Mouse (Mus musculus) cerebellum, adult 2 months (tissue): ENCODE measurements around the gene Rprd1b. TPM values are rescaled to one million over a fixed set of nuclear protein-coding genes. Genes with fewer than 3 reads are reported as not detected.

Source experiments
- DNase-seq, 2 experiments: peaks; one replicate each; pipeline ENCODE4 v3.0.0; 2021
- H3K27ac ChIP-seq: fragments of 200-500 bp; 2 replicates; pipeline ENCODE4 v1.5.1; 2012; ENCODE audit warnings: low read length, control low read depth, inconsistent platforms; ENCODE audit not compliant: insufficient read depth
- H3K27me3 ChIP-seq: fragments of 200-500 bp; 2 replicates; pipeline ENCODE4 v1.6.1; 2012; ENCODE audit warnings: inconsistent platforms, mild to moderate bottlenecking, low read length, moderate library complexity; ENCODE audit not compliant: control insufficient read depth, insufficient read depth
- H3K4me1 ChIP-seq: fragments of 200-500 bp; 2 replicates; pipeline ENCODE4 v1.6.1; 2011; ENCODE audit warnings: low read length; ENCODE audit not compliant: control insufficient read depth, insufficient read depth
- H3K4me3 ChIP-seq: fragments of 200-500 bp; replicated peaks from 2 replicates; pipeline ENCODE3; 2011; ENCODE audit warnings: mild to moderate bottlenecking, low read depth, low read length, control low read depth; ENCODE audit not compliant: insufficient read depth
- CTCF ChIP-seq: fragments of 200-500 bp; IDR thresholded peaks from 2 replicates; pipeline ENCODE4 v1.5.1; 2011; ENCODE audit warnings: low read depth, mild to moderate bottlenecking, control low read depth, low read length, moderate library complexity, borderline replicate concordance; ENCODE audit not compliant: insufficient read depth
- POLR2A ChIP-seq: fragments of 200-500 bp; IDR thresholded peaks from 2 replicates; pipeline ENCODE4 v1.6.1; 2011; ENCODE audit warnings: low read length, control low read depth, borderline replicate concordance; ENCODE audit not compliant: insufficient read depth
- WGBS: fragments of 180-500 bp; shearing (Covaris S2); methylation state at CpG from one replicate; pipeline ENCODE4 v1.1.7; 2018; 5-methylcytosine and 5-hydroxymethylcytosine counted together
- polyA plus RNA-seq: library from polyadenylated mRNA; depleted of rRNA; stranded (reverse); fragments of >200 nt; gene quantifications from 2 replicates; pipeline ENCODE4 v1.2.3, GENCODE M21; 2012

Rprd1b gene
- polyA plus RNA-seq, 1 experiment: 22.4 TPM

DNA sequence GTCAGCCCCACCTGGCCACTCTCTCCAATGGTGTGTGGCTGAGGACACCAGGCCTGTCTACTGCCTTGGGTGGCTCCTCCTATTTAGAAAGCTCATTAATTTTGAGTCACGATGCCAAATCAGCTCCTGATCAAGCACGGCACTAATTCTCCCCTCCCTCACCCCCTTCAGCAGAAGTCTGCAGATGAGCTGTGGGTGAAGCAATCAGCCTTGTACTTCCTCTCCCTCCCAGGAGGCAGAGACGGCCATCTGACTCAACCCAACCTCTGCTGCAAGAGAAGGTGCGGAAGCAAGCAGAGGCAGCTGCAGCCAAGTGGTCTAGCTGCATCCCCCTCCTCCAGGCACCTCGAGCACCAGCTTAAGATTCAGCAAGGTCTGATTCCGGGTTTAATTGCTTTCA, 37.3 kb upstream of the Rprd1b start:
- H3K27ac ChIP-seq: no peak overlapping the region
- H3K4me1 ChIP-seq: peaks cover 4% of the 10 kb centered on the region; the same call in 1 of the 2 replicates
- H3K27me3 ChIP-seq: no peaks in the 10 kb centered on the region
- H3K4me3 ChIP-seq: no peak overlapping the region
- DNase-seq: no peak
- TF ChIP-seq CTCF (no peak), POLR2A (no peak)
- WGBS: 68% methylated on average over 6 of the region's 6 CpGs

DNA sequence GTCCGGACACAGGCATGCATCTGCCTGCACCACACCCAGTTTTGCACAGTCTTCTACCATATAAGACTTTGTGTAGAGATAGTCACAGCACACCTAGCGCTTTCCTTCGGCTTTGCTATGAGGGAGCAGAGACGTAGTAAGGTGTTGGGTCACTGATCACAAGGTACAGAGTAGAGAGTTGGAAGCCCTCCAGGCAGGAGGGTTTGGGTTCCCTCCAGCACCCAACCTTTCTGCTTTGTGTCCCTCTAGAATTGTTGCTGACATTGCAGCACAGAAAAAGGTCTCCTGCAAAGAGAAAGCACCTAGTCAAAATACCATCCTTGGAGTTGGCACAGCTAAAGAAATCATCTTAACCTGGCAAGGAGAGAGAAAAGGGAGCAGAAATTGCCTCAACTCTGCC, 35.8 kb upstream of the Rprd1b start:
- peak in 1 of 2 experiments; percentile 18 for DNase-seq
- TF ChIP-seq CTCF: no peak
- TF ChIP-seq POLR2A: no peak
- Histone ChIP-seq H3K4me1 (peaks cover 4% of the 10 kb centered on the region; the same call in 1 of the 2 replicates), H3K27ac (no peak overlapping the region), H3K27me3 (no peaks in the 10 kb centered on the region), H3K4me3 (no peak overlapping the region)
- WGBS: 81% methylated on average over 4 of the region's 4 CpGs

DNA sequence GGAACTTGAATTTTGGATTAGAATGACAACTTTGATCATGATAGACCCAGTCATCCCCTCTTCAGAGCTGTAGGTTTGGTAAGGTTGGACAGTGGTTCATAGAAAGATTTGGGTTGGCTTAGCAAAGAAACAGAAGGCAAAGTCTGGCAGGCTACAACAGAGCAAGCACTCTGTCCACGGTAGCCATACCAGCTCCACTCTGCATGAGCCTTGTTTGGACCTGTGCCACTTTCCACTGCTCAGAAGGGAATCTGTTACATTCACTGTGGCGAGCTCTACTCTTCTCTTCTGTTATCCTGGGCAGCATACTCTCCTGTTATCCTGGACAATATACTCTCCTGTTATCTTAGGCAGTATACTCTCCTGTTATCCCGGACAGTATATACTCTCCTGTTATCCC, 29.5 kb upstream of the Rprd1b start:
- Histone ChIP-seq H3K27me3 (no peaks in the 10 kb centered on the region), H3K4me1 (no peaks in the 10 kb centered on the region), H3K27ac (no peak overlapping the region), H3K4me3 (no peak overlapping the region)
- TF ChIP-seq CTCF (no peak), POLR2A (no peak)
- WGBS: 28% methylated on average over 3 of the region's 3 CpGs
- peak; percentile 69 to 86 for DNase-seq

DNA sequence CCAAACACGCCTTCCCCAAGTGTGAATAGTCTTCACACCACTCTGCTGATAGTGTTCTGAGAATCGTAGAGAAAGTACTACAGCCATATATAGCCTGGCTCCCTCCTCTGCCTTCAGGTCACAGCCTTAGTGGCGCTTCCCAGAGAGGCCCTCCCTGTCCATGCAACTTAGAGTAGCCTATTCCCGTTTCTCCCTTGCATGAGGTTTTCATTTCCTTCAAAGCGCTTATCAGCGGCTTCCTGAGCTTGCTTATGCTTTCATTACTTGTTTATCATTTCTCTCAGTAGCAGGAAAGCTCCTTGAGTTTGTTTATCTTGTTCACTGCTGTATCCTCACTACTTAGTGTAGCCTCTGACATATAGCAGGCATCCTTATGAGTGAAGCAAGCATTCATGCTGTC, 23.7 kb upstream of the Rprd1b start:
- no peak for DNase-seq
- 93% methylated on average over 6 of the region's 6 CpGs for WGBS
- H3K27ac ChIP-seq: no peak overlapping the region
- H3K4me3 ChIP-seq: no peak overlapping the region
- no peaks in the 10 kb centered on the region for H3K4me1 ChIP-seq
- TF ChIP-seq CTCF (no peak), POLR2A (no peak)
- H3K27me3 ChIP-seq: no peaks in the 10 kb centered on the region

DNA sequence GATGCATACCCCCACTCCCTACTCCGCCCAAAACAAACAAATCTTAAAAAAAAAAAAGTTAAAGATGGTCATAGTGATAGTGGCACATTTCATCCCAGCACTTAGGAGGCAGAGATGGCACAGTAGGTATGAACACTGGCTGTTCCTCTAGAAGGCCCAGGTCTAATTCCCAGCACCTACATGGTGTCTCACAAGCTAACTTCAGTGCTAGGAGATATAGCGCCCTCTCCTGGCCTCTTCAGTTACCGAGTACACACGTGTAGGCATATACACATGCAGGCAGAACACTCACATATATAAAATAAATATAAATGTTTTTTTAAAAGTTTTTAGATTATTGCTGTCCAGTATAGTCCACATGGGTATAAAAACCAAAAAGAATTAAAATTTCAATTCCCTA, 22.7 kb upstream of the Rprd1b start:
- H3K4me3 ChIP-seq: no peak overlapping the region
- DNase-seq: no peak
- no peak overlapping the region for H3K27ac ChIP-seq
- no peaks in the 10 kb centered on the region for H3K4me1 ChIP-seq
- no peaks in the 10 kb centered on the region for H3K27me3 ChIP-seq
- TF ChIP-seq POLR2A (no peak), CTCF (no peak)
- WGBS: 97% methylated on average over 4 of the region's 4 CpGs

DNA sequence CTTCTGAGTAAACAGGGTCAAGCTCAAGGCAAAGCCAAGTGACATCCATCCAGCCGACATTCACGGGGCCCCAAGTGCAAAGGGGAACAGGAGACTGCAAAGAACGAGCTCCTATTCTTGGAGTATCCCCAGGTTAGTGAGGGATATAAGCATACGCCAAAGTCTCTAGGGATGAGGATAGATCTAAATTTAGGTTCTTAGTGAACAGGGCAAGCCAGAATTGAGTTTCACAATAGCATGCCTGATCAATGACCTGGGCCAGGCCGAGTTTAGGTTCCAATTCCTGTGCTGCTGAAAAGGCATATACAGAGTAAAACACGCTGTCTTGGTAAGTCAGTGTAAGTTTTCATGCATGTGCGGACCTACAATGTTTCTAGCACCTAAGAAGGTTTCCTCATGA, 18.9 kb upstream of the Rprd1b start:
- H3K4me1 ChIP-seq: no peaks in the 10 kb centered on the region
- H3K27ac ChIP-seq: no peak overlapping the region
- no peak for DNase-seq
- no peaks in the 10 kb centered on the region for H3K27me3 ChIP-seq
- WGBS: 90% methylated on average over 7 of the region's 7 CpGs
- TF ChIP-seq POLR2A (no peak), CTCF (no peak)
- H3K4me3 ChIP-seq: no peak overlapping the region

DNA sequence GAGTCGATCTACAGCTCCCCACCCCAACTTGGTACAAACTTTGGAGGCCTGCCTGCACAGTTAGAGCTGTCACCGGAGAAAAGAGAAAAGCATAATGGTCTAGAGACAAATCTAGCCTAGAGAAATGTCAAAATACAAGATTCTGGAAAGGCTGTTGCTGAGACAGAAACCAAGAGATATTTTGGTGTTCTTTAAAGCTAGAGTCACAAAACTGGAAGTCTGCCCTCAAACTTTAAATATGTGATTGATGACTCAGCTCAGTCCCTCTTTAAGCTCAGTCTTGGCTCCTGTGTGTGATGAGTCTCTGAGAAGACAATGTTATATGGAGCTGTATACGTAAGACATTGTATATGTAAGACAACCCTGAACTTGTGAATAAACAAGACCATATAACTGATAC, 15.7 kb upstream of the Rprd1b start:
- H3K27ac ChIP-seq: no peak overlapping the region
- H3K4me3 ChIP-seq: no peak overlapping the region
- DNase-seq: no peak
- no peaks in the 10 kb centered on the region for H3K27me3 ChIP-seq
- H3K4me1 ChIP-seq: no peaks in the 10 kb centered on the region
- no peak for TF ChIP-seq CTCF
- no peak for TF ChIP-seq POLR2A
- 83% methylated on average over 3 of the region's 3 CpGs for WGBS

DNA sequence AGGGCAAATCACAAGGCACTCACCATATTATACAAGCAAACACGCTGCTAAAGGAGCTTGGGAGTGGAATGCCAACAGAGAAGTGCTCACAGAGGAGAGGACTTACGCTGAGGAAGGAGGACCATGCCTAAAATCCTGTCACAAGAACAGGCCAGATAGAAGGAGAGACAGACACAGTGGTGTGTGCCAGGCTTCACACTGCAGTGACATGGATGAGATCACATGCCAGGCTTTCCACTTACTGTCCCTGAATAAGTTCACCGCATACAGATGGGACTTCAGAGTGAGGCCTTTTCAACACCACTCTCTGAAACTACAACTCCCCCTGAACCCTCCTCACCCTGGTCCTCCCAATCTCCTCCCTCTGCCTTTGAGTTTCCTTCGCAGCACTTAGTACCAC, 11.0 kb upstream of the Rprd1b start:
- no peaks in the 10 kb centered on the region for H3K27me3 ChIP-seq
- H3K4me3 ChIP-seq: no peak overlapping the region
- H3K27ac ChIP-seq: no peak overlapping the region
- 86% methylated on average over 4 of the region's 4 CpGs for WGBS
- no peak for TF ChIP-seq POLR2A
- no peak for TF ChIP-seq CTCF
- no peaks in the 10 kb centered on the region for H3K4me1 ChIP-seq
- no peak for DNase-seq
